Mouse (Mus musculus): Measurements from ENCODE around the gene Pkm.

The Pkm gene

DNA sequence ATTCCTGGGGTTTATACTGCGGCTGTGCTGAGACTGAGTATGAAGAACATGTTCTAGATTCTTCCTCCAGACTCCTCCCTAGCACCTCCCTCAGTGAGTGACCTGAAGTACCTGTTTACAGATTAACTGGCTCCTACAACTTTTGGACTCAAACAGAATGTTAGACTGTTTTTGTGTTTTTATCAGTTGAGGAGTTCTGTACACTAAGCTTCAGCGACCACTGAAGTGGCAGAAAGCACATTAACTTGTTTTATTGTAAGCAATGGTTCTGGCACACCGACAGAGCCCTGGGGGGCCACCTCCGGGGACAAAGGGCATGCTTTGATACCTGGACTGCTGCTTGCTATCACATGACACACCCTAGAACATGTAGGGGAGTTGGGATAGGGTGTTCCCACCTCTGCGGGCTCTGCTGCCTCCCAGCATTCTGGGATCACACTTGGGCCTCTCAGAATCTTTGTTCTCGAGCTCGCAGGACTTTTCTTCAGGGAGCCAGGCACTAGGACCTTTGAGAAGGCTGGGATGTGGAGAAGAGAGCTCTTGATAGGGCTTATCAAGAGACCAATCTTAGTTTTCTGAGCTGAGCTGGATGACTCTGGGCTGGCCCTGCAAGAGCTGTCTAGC lies 60.2 kb downstream of the Pkm start:
- peak; percentile 38 to 71 for DNase-seq

DNA sequence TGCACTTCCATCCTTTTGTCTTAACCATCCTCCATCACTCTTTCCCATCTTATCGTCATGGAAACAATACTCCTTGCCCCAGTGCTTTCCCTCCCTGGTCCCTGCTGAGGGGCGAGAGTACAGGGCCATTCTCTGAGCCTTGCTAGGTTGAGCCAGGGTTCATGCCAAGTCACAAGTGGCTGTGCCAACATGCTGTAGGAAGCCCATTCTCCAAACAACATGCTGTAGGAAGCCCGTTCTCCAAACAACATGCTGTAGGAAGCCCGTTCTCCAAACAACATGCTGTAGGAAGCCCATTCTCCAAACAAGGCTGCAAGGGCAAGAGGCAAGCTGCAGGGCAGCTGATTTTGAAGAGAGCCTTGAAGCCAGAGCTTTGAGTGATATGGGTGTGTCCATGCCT lies 62.1 kb downstream of the Pkm start:
- DNase-seq: peak; percentile 39 to 74

DNA sequence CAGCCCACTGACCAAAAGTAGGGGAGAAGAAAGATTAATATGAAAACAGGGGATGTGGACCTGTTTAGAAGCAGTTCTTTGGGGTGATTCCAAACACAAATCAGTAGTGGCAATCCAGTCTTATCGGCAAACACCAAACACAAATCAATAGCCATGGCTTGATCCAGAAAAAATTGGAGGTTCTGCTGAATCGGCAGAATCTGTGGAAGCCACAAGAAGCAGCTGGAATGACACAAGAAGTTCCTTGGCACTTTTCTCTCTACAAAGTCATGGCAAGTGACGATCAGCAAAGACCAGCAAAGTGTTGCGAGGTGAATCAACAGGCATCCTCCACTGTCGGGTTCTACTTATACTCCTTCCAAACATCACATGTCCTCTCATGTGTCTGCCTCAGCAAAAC lies 65.0 kb downstream of the Pkm start:
- no peak for DNase-seq

DNA sequence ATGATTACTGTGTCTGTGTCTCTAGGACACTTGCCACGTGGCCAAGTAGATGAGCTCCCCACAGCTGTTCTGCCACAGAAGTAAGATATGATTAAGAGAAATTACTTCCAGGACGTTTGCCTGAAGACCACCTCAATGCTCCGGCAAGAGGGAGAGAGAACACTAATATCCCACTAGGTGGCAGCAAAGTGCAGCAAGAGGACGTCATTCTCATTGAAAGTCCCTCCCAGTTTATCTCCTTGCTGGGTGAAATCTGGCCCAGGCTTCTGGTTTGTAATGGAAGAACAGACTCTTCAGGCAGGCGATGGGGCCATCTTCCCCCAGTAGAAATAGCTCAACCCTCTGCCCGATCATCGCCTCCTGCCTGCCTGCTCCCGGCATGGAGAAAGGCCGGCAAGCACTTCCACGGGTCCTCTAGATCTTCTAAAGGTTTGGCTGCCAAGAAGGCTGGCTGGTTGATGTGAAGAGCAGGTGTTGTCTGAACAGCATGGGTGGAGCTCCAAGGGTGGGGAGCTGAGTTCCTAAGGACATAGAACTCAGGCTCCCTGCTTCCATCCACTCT lies 67.0 kb downstream of the Pkm start:
- peak; percentile 54 to 79 for DNase-seq

- peak; percentile 67 to 83 for DNase-seq
Measured at GRCm38 (mm10) chr9:59723791-59724442, 67.7 kb downstream of the Pkm start.

DNA sequence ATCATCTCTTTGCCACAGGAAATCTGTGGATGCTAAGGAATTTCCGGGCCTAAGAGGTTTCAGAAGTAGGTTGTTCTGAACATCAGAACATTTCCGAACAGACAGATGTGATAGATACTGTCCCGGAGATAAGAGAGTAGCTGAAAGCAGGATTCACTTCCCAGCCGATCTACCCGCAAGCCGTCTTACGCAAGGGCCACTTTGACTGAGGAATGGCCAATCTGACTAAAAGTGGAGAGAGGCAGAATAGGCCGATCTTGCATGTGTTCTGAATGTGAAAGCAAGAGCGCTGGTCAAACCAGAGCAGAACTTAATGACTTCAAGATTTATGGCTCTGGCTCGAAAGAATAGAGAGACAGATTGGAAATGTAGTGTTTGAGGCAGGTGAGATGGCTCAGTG lies 69.3 kb downstream of the Pkm start:
- peak in 1 of 2 experiments; percentile 22 for DNase-seq

DNA sequence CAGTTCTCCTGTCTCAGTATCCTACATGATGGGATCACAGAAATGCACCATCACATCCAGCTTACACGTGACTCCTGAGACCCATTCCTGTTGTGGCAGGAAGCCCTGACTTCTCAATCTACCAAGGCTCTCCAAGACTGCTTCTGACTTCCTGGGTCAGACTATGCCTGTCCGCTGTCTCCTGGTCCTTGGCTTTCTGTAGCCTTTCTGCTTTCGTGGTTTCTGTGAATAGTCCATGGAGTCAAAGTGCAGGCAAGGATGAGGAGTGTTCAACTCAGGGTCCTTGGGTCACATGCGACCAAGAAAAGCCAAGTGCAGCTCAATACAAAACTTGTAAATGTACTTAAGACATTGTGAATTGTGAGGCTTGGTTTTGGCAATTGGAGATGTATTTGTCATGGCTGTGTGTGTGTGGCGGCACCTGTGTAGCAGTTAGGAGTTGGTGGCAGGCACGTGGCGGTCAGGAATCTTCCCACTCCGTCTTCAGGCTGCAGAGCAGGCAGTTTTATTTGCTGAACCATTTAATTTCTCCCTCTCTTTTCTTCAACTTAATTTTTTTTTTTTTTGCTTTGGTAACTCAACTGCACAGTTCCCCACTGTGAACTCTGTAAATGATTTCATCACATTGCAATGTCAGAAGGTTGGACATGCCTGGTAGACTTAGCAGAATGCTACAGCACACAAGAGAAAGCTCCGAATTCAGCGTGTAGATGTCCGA lies 71.6 kb downstream of the Pkm start:
- no peak for DNase-seq
